Mouse (Mus musculus) heart, embryonic 13.5 days (tissue): ENCODE results near the gene Hacd1. TPM values are rescaled to one million over a fixed set of nuclear protein-coding genes. Genes with fewer than 3 reads are reported as not detected.
A peak's percentile ranks its signal among the peaks of the same experiment; 100 is the strongest.
"Not testable (repeated sequence)": the region's sequence is repeated elsewhere in the genome, so short reads cannot be mapped to it uniquely, and the experiment has no call there.

Experiments
- ATAC-seq: fragments of 200-750 bp; cut with Nextera tagmentation; 2 replicates; pipeline ENCODE4 v1.8.0; 2017; ENCODE audit warnings: moderate TSS enrichment; ENCODE audit not compliant: insufficient number of reproducible peaks, low FRiP score, low TSS enrichment; ENCODE audit errors: extremely low read depth
- H3K27ac ChIP-seq: fragments of 300-500 bp; sonication (generic); replicated peaks from 2 replicates; pipeline ENCODE4 v1.5.1; 2015; ENCODE audit warnings: moderate library complexity, mild to moderate bottlenecking, inconsistent platforms
- H3K27me3 ChIP-seq: fragments of 300-500 bp; sonication (generic); replicated peaks from 2 replicates; pipeline ENCODE4 v1.6.1; 2015; ENCODE audit warnings: mild to moderate bottlenecking, inconsistent platforms
- H3K36me3 ChIP-seq: fragments of 300-500 bp; sonication (generic); 2 replicates; pipeline ENCODE4 v1.6.1; 2015; ENCODE audit warnings: mild to moderate bottlenecking, inconsistent platforms
- H3K4me1 ChIP-seq: fragments of 300-500 bp; sonication (generic); 2 replicates; pipeline ENCODE4 v1.6.1; 2015; ENCODE audit warnings: inconsistent platforms
- H3K4me2 ChIP-seq: fragments of 300-500 bp; sonication (generic); 2 replicates; pipeline ENCODE4 v1.6.1; 2015; ENCODE audit warnings: inconsistent platforms, mild to moderate bottlenecking, moderate library complexity
- H3K4me3 ChIP-seq: fragments of 300-500 bp; sonication (generic); 2 replicates; pipeline ENCODE4 v1.5.1; 2015; ENCODE audit warnings: moderate library complexity, mild to moderate bottlenecking, inconsistent platforms
- H3K9ac ChIP-seq: fragments of 300-500 bp; sonication (generic); 2 replicates; pipeline ENCODE4 v1.6.1; 2015; ENCODE audit warnings: inconsistent platforms, mild to moderate bottlenecking, moderate library complexity
- H3K9me3 ChIP-seq: fragments of 300-500 bp; sonication (generic); 2 replicates; pipeline ENCODE4 v1.6.1; 2016; ENCODE audit warnings: inconsistent platforms
- WGBS: fragments of 180-500 bp; shearing (Covaris S2); methylation state at CpG from one replicate; pipeline ENCODE4 v1.1.7; 2015; ENCODE audit warnings: mixed read lengths; 5-methylcytosine and 5-hydroxymethylcytosine counted together
- polyA plus RNA-seq: library from polyadenylated mRNA; unstranded; fragments of >200 nt; fragmentation: Nextera tagmentation; extraction: Ambion mirVana; gene quantifications from 2 replicates; pipeline ENCODE4 v1.2.1, GENCODE M21; 2015

Hacd1 gene
- polyA plus RNA-seq, result 212 and 241 TPM in 2 replicates

- peak; percentile 74 for ATAC-seq
- peak within 1 kb of the TSS; percentile 82 for H3K4me3 ChIP-seq
- H3K9ac ChIP-seq, result peak within 1 kb of the TSS; percentile 88
- peak within 1 kb of the TSS; percentile 98 for H3K27ac ChIP-seq
- under 1% methylated on average over 100 of the region's 101 CpGs for WGBS
- no peaks in the 10 kb centered on the region for H3K27me3 ChIP-seq
- H3K4me1 ChIP-seq, result peaks cover 26% of the 10 kb centered on the region
- no peaks in the 10 kb centered on the region for H3K9me3 ChIP-seq
- H3K4me2 ChIP-seq, result peak within 1 kb of the TSS; percentile 77
- no peaks in the 10 kb centered on the region for H3K36me3 ChIP-seq
These were observed at the start of gene Hacd1 for GRCm38 (mm10) chr2:14055566-14056331. Gene Hacd1, minus strand, starts transcription at chr2:14056135.

GRCm38 (mm10) chr2:14103924-14104323 is 48.0 kb upstream of the Hacd1 start:
- H3K36me3 ChIP-seq, result peaks cover 25% of the 10 kb centered on the region
- H3K4me2 ChIP-seq, result no peak overlapping the region
- 91% methylated on average over 1 of the region's 1 CpGs for WGBS
- H3K27me3 ChIP-seq, result no peaks in the 10 kb centered on the region
- peaks cover 24% of the 10 kb centered on the region for H3K4me1 ChIP-seq
- no peak overlapping the region for H3K27ac ChIP-seq
- no peaks in the 10 kb centered on the region for H3K9me3 ChIP-seq
- H3K9ac ChIP-seq, result no peak overlapping the region
- no peak for ATAC-seq
- no peak overlapping the region for H3K4me3 ChIP-seq

- Histone ChIP-seq H3K27ac (no peak overlapping the region), H3K4me3 (no peak overlapping the region), H3K27me3 (no peaks in the 10 kb centered on the region), H3K4me2 (no peak overlapping the region), H3K9me3 (no peaks in the 10 kb centered on the region), H3K9ac (no peak overlapping the region), H3K36me3 (peaks cover 20% of the 10 kb centered on the region), H3K4me1 (peaks cover 24% of the 10 kb centered on the region)
- ATAC-seq, result no peak
- WGBS, result 66% methylated on average over 2 of the region's 2 CpGs
These were observed 46.7 kb upstream of the Hacd1 start for GRCm38 (mm10) chr2:14102603-14103002.

GRCm38 (mm10) chr2:14100533-14100932 is 44.6 kb upstream of the Hacd1 start:
- Histone ChIP-seq H3K4me2 (no peak overlapping the region), H3K4me3 (no peak overlapping the region), H3K36me3 (peaks cover 30% of the 10 kb centered on the region), H3K27me3 (no peaks in the 10 kb centered on the region), H3K9ac (no peak overlapping the region), H3K27ac (no peak overlapping the region), H3K9me3 (no peaks in the 10 kb centered on the region), H3K4me1 (peaks cover 24% of the 10 kb centered on the region)
- no peak for ATAC-seq

GRCm38 (mm10) chr2:14078527-14078926 is 22.6 kb upstream of the Hacd1 start:
- H3K27me3 ChIP-seq, H3K27ac ChIP-seq, ATAC-seq, H3K9me3 ChIP-seq, H3K9ac ChIP-seq, H3K4me3 ChIP-seq, H3K4me2 ChIP-seq, H3K36me3 ChIP-seq: not testable (repeated sequence)
- peaks cover 19% of the 10 kb centered on the region for H3K4me1 ChIP-seq
- 88% methylated on average over 9 of the region's 9 CpGs for WGBS

- Histone ChIP-seq H3K27ac (peak overlapping the region; percentile 96), H3K27me3 (no peaks in the 10 kb centered on the region), H3K4me1 (peaks cover 28% of the 10 kb centered on the region), H3K4me3 (peak overlapping the region; percentile 83), H3K4me2 (peak overlapping the region; percentile 78), H3K9ac (peak overlapping the region; percentile 93), H3K36me3 (no peaks in the 10 kb centered on the region), H3K9me3 (no peaks in the 10 kb centered on the region)
- peak; percentile 2; the same call in 1 of the 2 replicates for ATAC-seq
- WGBS, result under 1% methylated on average over 38 of the region's 38 CpGs
These were observed 18.4 kb upstream of the Hacd1 start for GRCm38 (mm10) chr2:14074221-14074901.

- Histone ChIP-seq H3K36me3 (no peaks in the 10 kb centered on the region), H3K4me3 (peak within 1 kb of the TSS; percentile 83), H3K4me1 (peaks cover 28% of the 10 kb centered on the region), H3K9ac (peak within 1 kb of the TSS; percentile 93), H3K4me2 (peak within 1 kb of the TSS; percentile 78), H3K27me3 (no peaks in the 10 kb centered on the region), H3K9me3 (no peaks in the 10 kb centered on the region), H3K27ac (peak within 1 kb of the TSS; percentile 96)
- under 1% methylated on average over 50 of the region's 50 CpGs for WGBS
- ATAC-seq, result peak; percentile 86
These were observed 17.7 kb upstream of the Hacd1 start, which contains the start of gene Stam for GRCm38 (mm10) chr2:14073362-14074220. Gene Stam, plus strand, starts transcription at chr2:14074098.

- Histone ChIP-seq H3K4me1 (peaks cover 28% of the 10 kb centered on the region), H3K4me2 (peak overlapping the region; percentile 78), H3K9me3 (no peaks in the 10 kb centered on the region), H3K36me3 (no peaks in the 10 kb centered on the region), H3K27ac (peak overlapping the region; percentile 96), H3K9ac (peak overlapping the region; percentile 93), H3K27me3 (no peaks in the 10 kb centered on the region), H3K4me3 (peak overlapping the region; percentile 83)
- 19% methylated on average over 8 of the region's 8 CpGs for WGBS
- ATAC-seq, result no peak
These were observed 17.1 kb upstream of the Hacd1 start for GRCm38 (mm10) chr2:14073008-14073361.

GRCm38 (mm10) chr2:14070466-14070865 is 14.5 kb upstream of the Hacd1 start:
- WGBS, result 72% methylated on average over 8 of the region's 8 CpGs
- H3K4me1 ChIP-seq, result peaks cover 18% of the 10 kb centered on the region
- H3K36me3 ChIP-seq, result no peaks in the 10 kb centered on the region
- H3K9me3 ChIP-seq, result no peaks in the 10 kb centered on the region
- H3K4me3 ChIP-seq, result no peak overlapping the region
- no peak overlapping the region for H3K4me2 ChIP-seq
- H3K27ac ChIP-seq, result no peak overlapping the region
- H3K27me3 ChIP-seq, result no peaks in the 10 kb centered on the region
- no peak for ATAC-seq
- H3K9ac ChIP-seq, result no peak overlapping the region

- 74% methylated on average over 2 of the region's 2 CpGs for WGBS
- Histone ChIP-seq H3K36me3 (no peaks in the 10 kb centered on the region), H3K27ac (no peak overlapping the region), H3K27me3 (no peaks in the 10 kb centered on the region), H3K9ac (no peak overlapping the region), H3K4me3 (no peak overlapping the region), H3K9me3 (no peaks in the 10 kb centered on the region), H3K4me2 (no peak overlapping the region), H3K4me1 (peaks cover 9% of the 10 kb centered on the region)
- no peak for ATAC-seq
These were observed 13.1 kb upstream of the Hacd1 start for GRCm38 (mm10) chr2:14069027-14069426.
